In genomic region chr3:69427259-69427658, GRCm38 (mm10) we compare ENCODE assay signal across 30 mouse cellular contexts.
A peak's percentile ranks its signal among the peaks of the same experiment; 100 is the strongest.
DNase-seq lines count a peak whose midpoint lies in the region; ATAC-seq and TF ChIP-seq lines count a peak whose summit lies in the region.
"Had no signal": no experiment of that assay in that cellular context is flagged by ENCODE, and none has a peak within 500 bp of the region (broad histone marks: within the 10 kb centered on the region; RNA-seq: fewer than 3 reads in every experiment).

No protein-coding gene starts in this region.

- WGBS in cerebellum, adult 2 months, result 30% methylated on average over 4 of the region's 4 CpGs
- 55% methylated on average over 4 of the region's 4 CpGs for WGBS in heart, embryonic 15.5 days

- ATAC-seq in heart, embryonic 15.5 days (replicated peaks; ENCODE audit: insufficient number of reproducible peaks, insufficient read depth, low FRiP score, low read depth), result no peak
- ATAC-seq: forebrain, postnatal 0 days; intestine, postnatal 0 days; midbrain, embryonic 15.5 days had no signal

- no peak for TF ChIP-seq CTCF in cerebellum, adult 2 months (IDR thresholded peaks at IDR 0.05; ENCODE audit: borderline replicate concordance, insufficient read depth, low read depth, low read length)
- TF ChIP-seq CTCF in gastrocnemius, adult 2 months (IDR thresholded peaks at IDR 0.05), result no peak

- H3K36me3 ChIP-seq in heart, embryonic 15.5 days, result no peaks in the 10 kb centered on the region
- H3K36me3 ChIP-seq: embryonic facial prominence, embryonic 10.5 days; embryonic facial prominence, embryonic 15.5 days; forebrain, embryonic 12.5 days; G1E; hindbrain, embryonic 13.5 days; limb, embryonic 10.5 days; limb, embryonic 15.5 days; midbrain, embryonic 15.5 days; neural tube, embryonic 15.5 days had no signal

- peak; percentile 35 to 66 for DNase-seq in cerebellum, adult 2 months
- no peak for DNase-seq in cerebellum, postnatal 4 days (ENCODE audit: low spot score in 2 of 2)
- DNase-seq in gastrocnemius, adult 2 months, result peak; percentile 54
- no peak for DNase-seq in gastrocnemius, postnatal 4 days (ENCODE audit: low spot score in 2 of 2)
- no peak for DNase-seq in heart, postnatal 25 days (ENCODE audit: low spot score)
- DNase-seq in cerebellum, postnatal 25 days, result peak; percentile 39 to 45
- no peak for DNase-seq in liver
- DNase-seq: adrenal gland, adult 8-10 months; forebrain, postnatal 0 days; gastrocnemius, postnatal 14 days; kidney, adult 9 months; kidney, postnatal 10 days; lung, adult 2 months; lung, postnatal 10 days; retina, postnatal 1 day; right cerebral cortex, postnatal 14 days; thymus, postnatal 14 days had no signal

- no peak overlapping the region for H3K9ac ChIP-seq in heart, embryonic 15.5 days
- H3K9ac ChIP-seq: embryonic facial prominence, embryonic 15.5 days; forebrain, embryonic 12.5 days; forebrain, postnatal 0 days; hindbrain, embryonic 13.5 days; limb, embryonic 15.5 days; liver, embryonic 14.5 days; midbrain, embryonic 15.5 days; neural tube, embryonic 15.5 days had no signal

- no peaks in the 10 kb centered on the region for H3K9me3 ChIP-seq in heart, embryonic 15.5 days (replicated peaks)
- H3K9me3 ChIP-seq: embryonic facial prominence, embryonic 10.5 days; embryonic facial prominence, embryonic 15.5 days; forebrain, embryonic 12.5 days; G1E; hindbrain, embryonic 13.5 days; limb, embryonic 10.5 days; limb, embryonic 15.5 days; midbrain, embryonic 15.5 days; neural tube, embryonic 15.5 days had no signal

- no peaks in the 10 kb centered on the region; the same call in 1 of the 2 replicates for H3K4me1 ChIP-seq in cerebellum, adult 2 months (ENCODE audit: control insufficient read depth, insufficient read depth, low read length)
- peaks cover 5% of the 10 kb centered on the region for H3K4me1 ChIP-seq in heart, embryonic 15.5 days (replicated peaks)

- H3K27ac ChIP-seq in cerebellum, adult 2 months (ENCODE audit: insufficient read depth, low read length), result no peak overlapping the region
- peak overlapping the region; percentile 71 for H3K27ac ChIP-seq in gastrocnemius, adult 2 months
- 0 out of 2 replicates have a peak overlapping the region, but pooled peaks have one; percentile 38 for H3K27ac ChIP-seq in heart, embryonic 15.5 days
- H3K27ac ChIP-seq: embryonic facial prominence, embryonic 10.5 days; embryonic facial prominence, embryonic 15.5 days; hindbrain, embryonic 13.5 days; limb, embryonic 10.5 days; limb, embryonic 15.5 days; liver, embryonic 14.5 days; macrophage; midbrain, embryonic 15.5 days; neural tube, embryonic 15.5 days had no signal

- TF ChIP-seq POLR2A in cerebellum, adult 2 months (IDR thresholded peaks at IDR 0.05; ENCODE audit: borderline replicate concordance, insufficient read depth, low read length), result no peak

- no peak overlapping the region for H3K4me2 ChIP-seq in heart, embryonic 15.5 days
- H3K4me2 ChIP-seq: embryonic facial prominence, embryonic 15.5 days; forebrain, embryonic 12.5 days; hindbrain, embryonic 13.5 days; limb, embryonic 15.5 days; midbrain, embryonic 15.5 days; neural tube, embryonic 15.5 days had no signal

- H3K4me3 ChIP-seq in cerebellum, adult 2 months (replicated peaks; ENCODE audit: insufficient read depth, low read depth, low read length), result no peak overlapping the region
- H3K4me3 ChIP-seq in gastrocnemius, adult 2 months, result no peak overlapping the region
- no peak overlapping the region for H3K4me3 ChIP-seq in heart, embryonic 15.5 days
- H3K4me3 ChIP-seq: embryonic facial prominence, embryonic 10.5 days; embryonic facial prominence, embryonic 15.5 days; forebrain, embryonic 12.5 days; hindbrain, embryonic 13.5 days; limb, embryonic 10.5 days; limb, embryonic 15.5 days; midbrain, embryonic 15.5 days; neural tube, embryonic 15.5 days had no signal

- H3K27me3 ChIP-seq in cerebellum, adult 2 months (ENCODE audit: control insufficient read depth, insufficient read depth, low read length), result no peaks in the 10 kb centered on the region
- no peaks in the 10 kb centered on the region for H3K27me3 ChIP-seq in heart, embryonic 15.5 days
- H3K27me3 ChIP-seq: embryonic facial prominence, embryonic 15.5 days; forebrain, embryonic 12.5 days; hindbrain, embryonic 13.5 days; limb, embryonic 15.5 days; midbrain, embryonic 15.5 days; neural tube, embryonic 15.5 days had no signal

- intact Hi-C loops in gastrocnemius, adult 2 months (cut with DNase I), result no loop called here
- intact Hi-C loops in heart, postnatal 25 days (cut with DNase I), result no loop called here

Comparison
In these comparisons a context has a peak if more than half of its experiments do, and no peak if none do; other contexts are left out.
1. DNase-seq: peak in cerebellum, adult 2 months (2 of 2), gastrocnemius, adult 2 months (single experiment) and cerebellum, postnatal 25 days (2 of 2); none in cerebellum, postnatal 4 days (0 of 2), gastrocnemius, postnatal 4 days (0 of 2), heart, postnatal 25 days (single experiment) and liver (single experiment).